Mouse (Mus musculus) brown adipose tissue, adult 24 weeks (tissue): ENCODE measurements around the gene Bbof1. TPM values are rescaled to one million over a fixed set of nuclear protein-coding genes. Genes with fewer than 3 reads are reported as not detected.

Source experiments
- H3K27ac ChIP-seq: fragments of 200-500 bp; replicated peaks from 2 replicates; pipeline ENCODE4 v1.5.1; 2012; ENCODE audit warnings: low read depth, mild to moderate bottlenecking, low read length
- H3K4me1 ChIP-seq: fragments of 200-500 bp; 2 replicates; pipeline ENCODE4 v1.6.1; 2012; ENCODE audit warnings: low read length, mixed read lengths; ENCODE audit not compliant: control insufficient read depth, insufficient read depth, insufficient read length
- H3K4me3 ChIP-seq: fragments of 200-500 bp; 2 replicates; pipeline ENCODE4 v1.5.1; 2012; ENCODE audit warnings: low read depth, mild to moderate bottlenecking, low read length, moderate library complexity; ENCODE audit not compliant: insufficient read depth
- polyA plus RNA-seq: library from polyadenylated mRNA; stranded (reverse); fragments of >200 nt; gene quantifications from 2 replicates; pipeline ENCODE4 v1.2.4, GENCODE M21; 2012; ENCODE audit not compliant: missing spikeins, insufficient read depth, insufficient read length

The Bbof1 gene
- polyA plus RNA-seq, 1 experiment, result 16.1 TPM

- no peak overlapping the region for H3K27ac ChIP-seq
- H3K4me1 ChIP-seq, result no peaks in the 10 kb centered on the region; the same call in 1 of the 2 replicates
Measured at GRCm38 (mm10) chr12:84481251-84481650, 72.4 kb downstream of the Bbof1 start.

GRCm38 (mm10) chr12:84482778-84483585 is 74.1 kb downstream of the Bbof1 start:
- no peak overlapping the region for H3K27ac ChIP-seq

More at GRCm38 (mm10) chr12:84481251-84481650, 72.4 kb downstream of the Bbof1 start:
- H3K4me3 ChIP-seq, result no peak overlapping the region

DNA sequence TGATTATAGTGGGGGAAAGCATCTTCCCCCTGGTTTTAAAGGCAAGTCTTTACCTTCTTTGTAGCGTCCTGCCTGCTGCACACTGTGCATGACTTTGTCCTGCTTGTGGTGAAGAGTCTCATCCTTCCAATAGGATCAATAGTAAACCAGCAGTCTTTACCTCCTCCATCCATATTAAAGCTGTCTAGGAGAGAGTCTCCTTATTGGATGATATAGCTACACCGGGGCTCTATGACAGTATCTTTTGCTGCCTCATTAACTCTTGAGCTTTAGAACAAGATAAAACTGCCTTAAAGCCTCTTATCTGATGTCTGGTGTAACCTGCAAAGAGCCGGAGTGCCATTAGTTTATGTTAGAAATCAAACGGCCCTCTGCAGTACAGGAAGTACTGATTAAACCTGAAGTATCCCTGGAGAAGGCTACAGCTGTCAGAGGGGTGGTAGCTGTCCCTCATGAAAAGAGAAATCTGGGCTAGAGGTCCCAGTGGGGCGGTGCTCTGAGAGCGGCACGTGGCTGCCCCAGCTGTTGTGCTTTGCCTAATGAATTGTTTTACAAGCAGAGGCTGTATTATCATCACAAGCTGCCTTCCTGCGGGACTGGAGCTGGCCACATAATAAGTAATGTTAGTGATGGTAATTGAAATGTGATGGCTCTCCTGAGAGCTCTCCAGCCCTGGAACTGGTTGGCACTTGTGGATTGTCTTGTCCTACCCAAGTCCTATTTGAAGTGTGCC is 78.6 kb downstream of the Bbof1 start:
- Histone ChIP-seq H3K4me1 (peaks cover 3% of the 10 kb centered on the region), H3K27ac (peak overlapping the region; percentile 8; the same call in 1 of the 2 replicates), H3K4me3 (no peak overlapping the region)

More at GRCm38 (mm10) chr12:84482778-84483585, 74.1 kb downstream of the Bbof1 start:
- Histone ChIP-seq H3K4me3 (no peak overlapping the region), H3K4me1 (peaks cover 3% of the 10 kb centered on the region)

Other genes starting within 250 kb of the Bbof1 start
- 6.9 and 9.5 TPM in 2 replicates for gene Elmsan1, start 190.2 kb upstream of the Bbof1 start, polyA plus RNA-seq
- gene Ptgr2, start 123.8 kb upstream of the Bbof1 start, polyA plus RNA-seq, result 253 and 299 TPM in 2 replicates
- 11.5 and 15.7 TPM in 2 replicates for gene Zfp410, start 92.2 kb upstream of the Bbof1 start, polyA plus RNA-seq
- gene Coq6, start 47.4 kb upstream of the Bbof1 start, polyA plus RNA-seq, result 153 and 163 TPM in 2 replicates
- gene Fam161b, start 47.2 kb upstream of the Bbof1 start, polyA plus RNA-seq, result 3.1 and 4.3 TPM in 2 replicates
- 78.5 and 97.3 TPM in 2 replicates for gene Entpd5, start within 50 bp of the Bbof1 start, polyA plus RNA-seq
- gene Rnf113a2, start 8.1 kb downstream of the Bbof1 start, polyA plus RNA-seq, result 11.2 and 14.2 TPM in 2 replicates
- gene Aldh6a1, start 41.9 kb downstream of the Bbof1 start, polyA plus RNA-seq, result 442 and 528 TPM in 2 replicates
- gene Lin52, start 42.4 kb downstream of the Bbof1 start, polyA plus RNA-seq, result 13.7 and 19.7 TPM in 2 replicates
- not detected in 2 replicates for gene Vsx2, start 160.7 kb downstream of the Bbof1 start, polyA plus RNA-seq
- 13.2 and 14.1 TPM in 2 replicates for gene Abcd4, start 208.3 kb downstream of the Bbof1 start, polyA plus RNA-seq
- not detected in 2 replicates for gene Vrtn, start 231.9 kb downstream of the Bbof1 start, polyA plus RNA-seq